Mouse (Mus musculus) spleen, adult 12 weeks (tissue): ENCODE data around the gene Dus2.

Experiments
- DNase-seq: peaks from one replicate; pipeline ENCODE4 v3.0.0; 2022; ENCODE audit warnings: low spot score

The Dus2 gene

DNA sequence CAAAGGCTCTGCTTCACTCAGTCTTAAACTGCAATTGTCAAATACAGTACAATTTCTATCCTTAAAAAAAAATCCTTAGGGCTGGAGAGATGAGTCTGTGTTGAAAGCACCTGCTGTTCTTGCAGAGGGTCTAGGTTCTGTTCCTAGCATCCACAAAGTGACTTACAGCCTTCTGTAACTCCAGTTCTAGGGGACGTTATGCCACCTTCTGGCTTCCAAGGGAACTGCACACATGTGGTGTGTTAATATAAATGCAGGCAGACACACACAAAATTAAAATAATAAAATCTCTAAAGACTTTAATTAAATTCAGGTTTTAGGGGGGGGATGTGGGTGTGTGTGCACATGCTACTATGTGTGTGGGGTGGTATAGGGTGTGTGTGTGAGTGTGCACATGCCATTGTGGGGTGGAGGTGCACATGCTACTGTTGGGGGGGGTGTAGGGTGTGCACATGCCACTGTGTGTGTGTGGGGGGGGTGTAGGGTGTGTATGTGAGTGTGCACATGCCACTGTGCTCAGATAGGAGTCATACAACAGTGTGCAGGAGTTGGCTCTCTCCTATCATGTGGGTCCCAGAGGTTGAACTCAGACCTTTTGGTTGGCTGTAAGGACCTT lies 86.4 kb downstream of the Dus2 start:
- DNase-seq, result no peak

- DNase-seq, result no peak
These were observed 111.2 kb downstream of the Dus2 start for GRCm38 (mm10) chr8:106102321-106102720.
